Mouse (Mus musculus) heart, adult 2 months (tissue): ENCODE data around the gene Pithd1.

Experiments used
- CTCF ChIP-seq: fragments of 200-600 bp; IDR thresholded peaks from 2 replicates; pipeline ENCODE4 v1.8.1; 2022; ENCODE audit warnings: antibody characterized with exemption, mild to moderate bottlenecking, moderate library complexity
- EP300 ChIP-seq: fragments of 200-500 bp; IDR thresholded peaks from 2 replicates; pipeline ENCODE4 v1.6.1; 2011; ENCODE audit warnings: low read depth, low read length, control low read depth; ENCODE audit not compliant: insufficient read depth

- TF ChIP-seq CTCF: no peak
- no peak for TF ChIP-seq EP300
Observed at GRCm38 (mm10) chr4:135935502-135935901, 51.6 kb downstream of the Pithd1 start.
